Mouse (Mus musculus) Patski (cell line): ENCODE results near the gene Zfp697. TPM values are rescaled to one million over a fixed set of nuclear protein-coding genes. Genes with fewer than 3 reads are reported as not detected.
A peak's percentile ranks its signal among the peaks of the same experiment; 100 is the strongest.
"Not testable (repeated sequence)": the region's sequence is repeated elsewhere in the genome, so short reads cannot be mapped to it uniquely, and the experiment has no call there.

Experiments
- ATAC-seq: fragments of 100-300 bp; one replicate; pipeline ENCODE4 v1.8.0; 2021
- CTCF ChIA-PET: fragments of 350-600 bp; sonication (Branson Sonifier 250); formaldehyde crosslinking; loops from one replicate; lab custom pipeline; 2022; ENCODE audit warnings: inconsistent platforms; lab: Charles Lee
- POLR2A ChIA-PET: fragments of 350-600 bp; sonication (Branson Sonifier 250); formaldehyde crosslinking; loops from one replicate; lab custom pipeline; 2022; ENCODE audit warnings: antibody characterized with exemption, inconsistent platforms; lab: Charles Lee
- DNase-seq: peaks from one replicate; pipeline ENCODE4 v3.0.0-alpha.2; 2011; ENCODE audit warnings: low read depth, low spot score
- H3K27me3 ChIP-seq: fragments of 371-371 bp; one replicate; pipeline ENCODE4 v1.5.1; 2021
- CTCF ChIP-seq: fragments of 100-300 bp; IDR thresholded peaks from one replicate; pipeline ENCODE4 v1.5.1; 2021
- in situ Hi-C: fragments of 300-500 bp; cut with MboI; formaldehyde crosslinking; loops from 3 replicates; pipeline ENCODE4 v1.11.1; 2018; ENCODE audit warnings: low pct_unique_long_range_greater_than_20kb, mixed read lengths
- polyA plus RNA-seq: library from polyadenylated mRNA; unstranded; gene quantifications from one replicate; pipeline ENCODE4 v1.2.3, GENCODE M21; 2021

Zfp697 gene
- polyA plus RNA-seq, 1 experiment from 2014 or later, result 21.4 TPM

DNA sequence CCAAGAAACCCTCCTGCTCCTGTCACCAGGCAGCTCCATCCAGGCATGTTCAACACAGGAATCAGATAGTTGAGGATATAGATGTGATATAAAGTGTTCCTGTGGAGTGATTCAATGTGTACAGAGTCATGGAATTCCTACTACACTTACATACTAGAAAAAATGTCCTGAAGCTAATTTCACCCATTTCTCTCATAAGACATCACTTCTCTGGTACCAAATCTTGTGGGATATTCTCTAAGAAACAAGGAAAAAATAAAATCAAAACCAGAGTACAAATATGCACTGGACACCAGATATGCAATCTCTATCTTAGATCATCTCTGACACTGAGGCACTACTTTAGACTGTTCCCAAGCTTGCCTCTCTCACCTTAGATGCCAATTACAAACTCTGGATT is 247.9 kb downstream of the Zfp697 start, which contains the start of gene Hsd3b5:
Hsd3b5 (minus strand) TSS at position 101 of the 400 bp plus-strand sequence.
- ChIA-PET POLR2A (no interaction called here), CTCF (no interaction called here)
- no peak for DNase-seq
- no peak for ATAC-seq
- no peak for TF ChIP-seq CTCF
- in situ Hi-C loops, result no loop called here
- peaks cover 12% of the 10 kb centered on the region for H3K27me3 ChIP-seq

DNA sequence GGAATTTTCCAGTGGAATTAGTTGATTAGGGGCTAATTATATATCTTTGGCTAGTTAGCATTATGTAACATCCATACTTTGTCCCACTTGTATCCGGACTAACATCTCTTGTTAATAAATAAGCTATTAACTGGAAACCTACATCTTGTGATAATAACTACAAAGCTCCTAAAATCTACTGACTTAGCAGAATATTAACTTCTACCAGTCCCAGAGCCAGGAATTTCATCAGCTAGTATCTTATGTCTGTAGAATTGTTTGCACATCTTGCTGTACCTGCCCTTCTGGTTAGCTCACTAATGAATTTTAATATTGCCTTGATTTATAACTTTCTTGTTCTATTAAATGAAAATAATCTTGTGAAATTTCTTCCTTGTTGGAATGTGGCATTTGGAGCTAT is 252.9 kb downstream of the Zfp697 start:
- CTCF ChIA-PET, result interaction anchor here (0.9 kb wide), 1 partner anchor 11 kb away, joined by 3 read pairs; no protein-coding TSS in a partner anchor

DNA sequence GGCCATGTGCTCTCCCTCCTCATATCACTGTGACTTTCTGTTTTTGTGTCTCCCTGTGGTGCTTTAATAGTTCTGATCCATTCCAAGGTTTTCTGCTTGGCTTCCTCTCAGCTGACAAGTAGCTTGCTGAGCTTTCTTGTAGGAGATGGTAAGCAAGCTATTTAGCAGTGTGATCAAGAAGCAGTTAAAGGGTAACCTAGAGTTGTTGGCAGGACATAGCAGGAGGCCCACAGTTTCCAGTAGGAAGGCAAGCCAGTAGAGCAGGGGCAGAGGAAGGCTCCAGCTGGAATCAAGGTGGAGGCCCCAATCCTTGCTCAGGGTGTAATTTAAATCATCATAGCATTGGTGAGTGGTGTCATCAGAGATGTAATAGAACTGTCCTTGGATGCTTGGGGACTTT is 298.5 kb downstream of the Zfp697 start:
- POLR2A ChIA-PET, result no interaction called here
- no peaks in the 10 kb centered on the region for H3K27me3 ChIP-seq
- ATAC-seq, result no peak
- TF ChIP-seq CTCF, result no peak
- no peak for DNase-seq
- in situ Hi-C loops, result no loop called here
- CTCF ChIA-PET, result no interaction called here

More for the DNA sequence above, 252.9 kb downstream of the Zfp697 start:
- in situ Hi-C loops, result no loop called here
- DNase-seq (no peak), ATAC-seq (no peak)
- H3K27me3 ChIP-seq, result peaks cover 11% of the 10 kb centered on the region
- POLR2A ChIA-PET, result no interaction called here
- no peak for TF ChIP-seq CTCF

DNA sequence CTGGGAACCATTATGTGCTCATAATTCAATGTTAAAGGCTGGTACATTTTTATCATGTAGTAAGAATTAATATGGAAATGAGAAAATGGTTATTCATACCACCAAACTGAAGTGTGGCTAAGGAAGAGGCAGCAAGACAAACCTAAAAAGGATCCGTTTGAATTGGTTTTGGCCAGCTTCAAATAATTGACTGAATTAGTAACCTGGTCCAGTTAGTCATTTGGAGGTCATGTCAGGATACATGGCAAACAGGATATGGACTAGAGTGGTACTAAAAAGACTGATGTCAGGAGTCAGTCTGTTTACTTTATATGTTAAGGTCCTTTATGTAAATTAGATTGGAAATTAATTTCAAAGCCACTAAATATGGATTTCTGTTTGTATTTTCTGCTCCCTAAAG is 300.1 kb downstream of the Zfp697 start:
- in situ Hi-C loops, result no loop called here
- H3K27me3 ChIP-seq, result no peaks in the 10 kb centered on the region
- ATAC-seq (no peak), DNase-seq (no peak)
- no peak for TF ChIP-seq CTCF
- POLR2A ChIA-PET, result no interaction called here
- CTCF ChIA-PET, result no interaction called here

DNA sequence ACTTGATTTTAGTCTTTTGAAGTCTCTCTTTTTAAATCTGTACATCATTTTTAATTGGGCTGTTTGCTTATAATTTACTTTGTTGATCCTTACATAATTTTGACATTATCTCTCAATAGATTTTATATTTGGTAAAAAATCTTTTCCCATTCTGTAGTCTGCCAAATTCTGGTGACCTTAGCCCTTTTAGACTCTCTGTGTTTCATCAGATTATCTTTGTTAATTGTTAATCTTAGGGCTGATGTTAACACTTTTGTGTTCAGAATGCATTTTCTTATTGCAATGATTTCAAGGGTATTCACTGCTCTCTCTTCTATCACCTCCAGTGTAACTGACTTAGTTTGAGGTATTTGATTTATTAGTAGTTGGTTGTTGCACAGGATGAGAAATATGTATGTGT is 338.5 kb downstream of the Zfp697 start:
- ChIA-PET CTCF (no interaction called here), POLR2A (no interaction called here)
- DNase-seq (no peak), ATAC-seq (no peak)
- peaks cover 4% of the 10 kb centered on the region for H3K27me3 ChIP-seq
- in situ Hi-C loops, result no loop called here
- no peak for TF ChIP-seq CTCF

DNA sequence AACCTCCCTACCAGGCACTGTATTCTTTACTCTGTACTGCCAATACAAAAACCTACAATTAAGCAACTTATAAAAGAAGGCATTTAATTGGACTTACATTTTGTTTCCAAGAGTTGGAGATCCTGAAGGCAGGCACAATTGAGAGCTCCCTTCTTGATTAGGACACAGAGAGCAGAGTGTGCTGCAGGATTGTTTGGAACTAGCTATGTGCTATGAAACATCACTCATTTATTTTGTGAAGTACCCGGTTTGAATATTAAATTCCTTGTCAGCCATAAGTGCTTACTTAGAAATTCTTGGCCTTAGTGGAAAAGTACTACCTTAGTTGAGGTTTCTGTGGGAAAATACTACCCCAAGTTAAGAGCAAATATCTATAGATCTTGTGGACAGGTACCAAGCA is 342.1 kb downstream of the Zfp697 start, which contains the start of gene Hsd3b2:
Hsd3b2 (minus strand) TSS at position 168 of the 400 bp plus-strand sequence.
- ChIA-PET CTCF (no interaction called here), POLR2A (no interaction called here)
- TF ChIP-seq CTCF, result no peak
- peaks cover 4% of the 10 kb centered on the region for H3K27me3 ChIP-seq
- in situ Hi-C loops, result no loop called here
- no peak for ATAC-seq
- DNase-seq, result no peak

DNA sequence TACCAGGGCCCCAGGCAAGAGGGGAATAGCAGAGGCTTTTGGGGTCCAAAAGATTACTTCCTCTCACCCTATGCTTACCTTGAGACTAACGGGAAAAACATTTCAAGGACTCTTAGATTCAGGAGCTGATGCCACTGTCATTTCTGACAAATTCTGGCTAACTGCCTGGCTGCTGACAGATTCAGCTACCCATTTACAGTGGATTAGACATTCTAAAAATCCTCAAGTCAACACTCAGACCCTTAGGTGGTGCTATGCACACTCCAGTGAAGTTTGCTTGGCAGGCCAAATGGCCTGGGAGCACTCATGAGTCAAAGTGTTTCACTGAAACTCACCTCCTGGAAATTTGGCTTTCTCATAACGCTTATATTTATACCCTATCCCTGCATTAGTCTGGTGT is 344.0 kb downstream of the Zfp697 start:
- in situ Hi-C loops, result no loop called here
- no peak for DNase-seq
- peaks cover 4% of the 10 kb centered on the region for H3K27me3 ChIP-seq
- no peak for ATAC-seq
- no peak for TF ChIP-seq CTCF
- ChIA-PET CTCF (no interaction called here), POLR2A (interaction anchor here (0.7 kb wide), 1 partner anchor 1170 kb away, joined by 3 read pairs; no protein-coding TSS in a partner anchor)

DNA sequence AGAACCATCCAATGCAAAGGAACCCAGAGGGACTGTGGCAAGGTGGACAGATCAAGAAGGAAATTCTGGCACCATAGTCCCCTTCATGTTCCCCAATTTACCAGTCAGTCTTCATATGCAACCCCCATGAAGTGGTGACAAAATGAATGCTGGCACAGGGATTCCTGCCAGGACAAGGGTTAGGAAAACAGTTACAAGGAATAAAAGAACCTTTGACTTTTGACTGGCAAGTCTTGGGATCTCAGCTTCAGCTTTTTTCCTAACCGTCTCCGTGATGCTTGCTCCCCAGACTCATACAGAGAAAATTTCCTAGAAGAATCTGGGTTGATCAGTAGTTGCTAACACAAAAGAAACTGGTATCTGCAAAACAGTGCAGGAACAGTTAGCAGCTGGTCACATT is 351.5 kb downstream of the Zfp697 start:
- in situ Hi-C loops, result no loop called here
- ATAC-seq, result no peak
- TF ChIP-seq CTCF, result no peak
- CTCF ChIA-PET, result no interaction called here
- H3K27me3 ChIP-seq, result no peaks in the 10 kb centered on the region
- POLR2A ChIA-PET, result no interaction called here
- no peak for DNase-seq

DNA sequence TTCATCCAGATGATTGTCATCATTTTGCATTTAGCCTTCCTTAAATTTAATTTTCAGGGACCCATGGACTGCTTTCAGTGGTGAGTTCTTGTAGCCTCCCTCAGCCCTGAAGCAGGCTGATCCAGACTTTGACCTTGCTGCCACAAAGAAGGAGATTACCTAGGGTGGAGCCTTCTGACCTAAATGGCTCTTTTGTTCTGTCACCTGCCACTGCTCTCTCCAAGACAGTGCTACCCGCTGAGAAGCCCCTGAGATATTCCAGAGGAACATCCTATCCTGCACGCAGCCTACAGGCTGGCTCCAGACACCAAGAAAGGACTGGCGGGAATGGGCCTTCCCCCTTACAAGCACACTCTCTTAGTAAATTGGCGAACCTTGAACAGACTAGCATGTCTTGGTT is 352.1 kb downstream of the Zfp697 start:
- CTCF ChIA-PET, result no interaction called here
- ATAC-seq, result no peak

DNA sequence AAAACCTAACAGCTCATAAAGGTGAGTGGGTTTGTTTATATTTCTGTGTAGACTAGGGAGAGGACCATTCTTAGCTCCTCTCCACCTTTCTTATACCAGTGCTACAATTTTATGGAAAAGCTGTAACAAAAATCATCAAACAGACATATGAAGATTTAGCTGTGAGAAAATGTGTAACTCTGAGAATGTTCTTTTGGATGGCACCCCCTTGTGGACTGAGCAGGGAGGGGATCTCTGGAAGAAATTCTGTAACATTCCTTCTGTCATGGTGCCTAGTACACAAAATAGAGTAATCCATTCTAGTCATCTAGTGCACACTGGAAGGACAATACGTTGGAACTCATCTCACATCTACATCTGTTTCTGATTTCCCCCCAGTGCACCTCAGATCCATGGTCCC is 358.8 kb downstream of the Zfp697 start:
- ATAC-seq, POLR2A ChIA-PET, DNase-seq, H3K27me3 ChIP-seq, in situ Hi-C loops: not testable (repeated sequence)
- TF ChIP-seq CTCF, result peak; percentile 37
- CTCF ChIA-PET, result interaction anchor here (1.4 to 1.5 kb wide), 2 partner anchors 17 to 22 kb away, joined by 3 to 4 read pairs; no protein-coding TSS in a partner anchor

More for the DNA sequence above, 352.1 kb downstream of the Zfp697 start:
- TF ChIP-seq CTCF, result no peak
- in situ Hi-C loops, result no loop called here
- DNase-seq, result no peak
- POLR2A ChIA-PET, result no interaction called here
- no peaks in the 10 kb centered on the region for H3K27me3 ChIP-seq

DNA sequence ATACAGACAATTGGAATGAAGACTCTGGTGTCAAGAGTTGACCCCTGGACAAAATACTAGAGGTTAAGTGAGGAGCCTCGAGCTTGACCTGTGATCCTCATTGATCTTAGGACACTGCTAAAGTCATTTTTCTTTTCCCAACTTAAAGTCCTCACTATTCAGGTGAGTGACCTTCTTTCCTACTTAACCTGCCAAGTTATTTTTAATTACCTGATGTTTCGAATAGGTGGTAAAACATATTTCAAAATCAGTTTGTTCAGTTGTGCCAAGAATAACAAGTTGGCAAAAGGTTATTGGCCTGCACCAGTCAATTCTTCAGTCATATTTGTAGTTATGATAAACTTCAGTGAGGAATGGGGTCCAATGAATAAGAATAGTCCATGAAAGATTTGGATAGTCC is 369.9 kb downstream of the Zfp697 start:
- TF ChIP-seq CTCF, result no peak
- no peak for ATAC-seq

DNA sequence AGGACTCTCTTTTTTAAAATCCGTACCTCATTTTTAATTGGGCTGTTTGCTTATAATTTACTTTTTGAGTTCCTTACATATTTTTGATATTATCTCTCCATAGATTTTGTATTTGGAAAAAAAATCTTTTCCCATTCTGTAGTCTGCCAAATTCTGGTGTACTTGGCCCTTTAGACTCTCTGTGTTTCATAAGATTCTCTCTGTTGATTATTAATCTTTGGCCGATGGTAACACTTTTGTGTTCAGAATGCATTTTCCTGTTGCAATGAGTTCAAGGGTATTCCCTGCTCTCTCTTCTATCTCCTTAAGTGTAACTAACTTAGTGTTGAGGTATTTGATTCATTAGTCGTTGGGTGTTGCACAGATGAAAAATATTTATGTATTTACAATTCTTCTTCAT is 374.6 kb downstream of the Zfp697 start:
- ATAC-seq (no peak), DNase-seq (no peak)
- in situ Hi-C loops, result no loop called here
- CTCF ChIA-PET, result no interaction called here
- no peak for TF ChIP-seq CTCF
- H3K27me3 ChIP-seq, result peaks cover 11% of the 10 kb centered on the region
- POLR2A ChIA-PET, result no interaction called here

More for the DNA sequence above, 369.9 kb downstream of the Zfp697 start:
- H3K27me3 ChIP-seq, result peaks cover 8% of the 10 kb centered on the region
- POLR2A ChIA-PET, result no interaction called here
- no peak for DNase-seq
- CTCF ChIA-PET, result interaction anchor here (0.8 kb wide), 1 partner anchor 10 kb away, joined by 3 read pairs; no protein-coding TSS in a partner anchor
- in situ Hi-C loops, result no loop called here
